Mouse (Mus musculus) hindbrain, embryonic 12.5 days (tissue): ENCODE measurements at regions not wholly inside any gene's neighbourhood (a gene's known extent, or its start where the extent isn't known, plus 50 kb on each side); places are given as distances from the start of the nearest gene placed in this dataset.

Experiments
- ATAC-seq: fragments of 200-750 bp; cut with Nextera tagmentation; 2 replicates; pipeline ENCODE4 v1.8.0; 2017; ENCODE audit warnings: moderate TSS enrichment; ENCODE audit not compliant: low FRiP score
- H3K27ac ChIP-seq: fragments of 300-500 bp; sonication (generic); 2 replicates; pipeline ENCODE4 v1.5.1; 2016; ENCODE audit warnings: mild to moderate bottlenecking
- H3K27me3 ChIP-seq: fragments of 300-500 bp; sonication (generic); 2 replicates; pipeline ENCODE4 v1.6.1; 2016; ENCODE audit warnings: mild to moderate bottlenecking
- H3K36me3 ChIP-seq: fragments of 300-500 bp; sonication (generic); 2 replicates; pipeline ENCODE4 v1.6.1; 2016; ENCODE audit warnings: mild to moderate bottlenecking
- H3K4me1 ChIP-seq: fragments of 300-500 bp; sonication (generic); 2 replicates; pipeline ENCODE4 v1.6.1; 2016
- H3K4me2 ChIP-seq: fragments of 300-500 bp; sonication (generic); replicated peaks from 2 replicates; pipeline ENCODE4 v1.6.1; 2016; ENCODE audit warnings: mild to moderate bottlenecking
- H3K4me3 ChIP-seq: fragments of 300-500 bp; sonication (generic); 2 replicates; pipeline ENCODE4 v1.5.1; 2016; ENCODE audit warnings: mild to moderate bottlenecking
- H3K9ac ChIP-seq: fragments of 300-500 bp; sonication (generic); 2 replicates; pipeline ENCODE4 v1.6.1; 2016; ENCODE audit warnings: mild to moderate bottlenecking, moderate library complexity
- H3K9me3 ChIP-seq: fragments of 300-500 bp; sonication (generic); replicated peaks from 2 replicates; pipeline ENCODE4 v1.6.1; 2016; ENCODE audit warnings: mild to moderate bottlenecking
- WGBS: fragments of 180-500 bp; shearing (Covaris S2); methylation state at CpG from one replicate; pipeline ENCODE4 v1.1.7; 2016; 5-methylcytosine and 5-hydroxymethylcytosine counted together

GRCm38 (mm10) chr11:34973012-34973411 lies 139.6 kb upstream of the Spdl1 start:
- ATAC-seq, result no peak
- H3K9ac ChIP-seq, result no peak overlapping the region
- WGBS, result 74% methylated on average over 5 of the region's 5 CpGs
- no peak overlapping the region for H3K27ac ChIP-seq
- H3K9me3 ChIP-seq, result no peaks in the 10 kb centered on the region
- H3K4me3 ChIP-seq, result no peak overlapping the region
- H3K4me2 ChIP-seq, result no peak overlapping the region
- H3K4me1 ChIP-seq, result no peaks in the 10 kb centered on the region
- no peaks in the 10 kb centered on the region for H3K27me3 ChIP-seq
- no peaks in the 10 kb centered on the region for H3K36me3 ChIP-seq

- H3K9me3 ChIP-seq, result no peaks in the 10 kb centered on the region
- H3K4me2 ChIP-seq, result no peak overlapping the region
- no peak overlapping the region for H3K9ac ChIP-seq
- no peak overlapping the region for H3K4me3 ChIP-seq
- H3K36me3 ChIP-seq, result no peaks in the 10 kb centered on the region
- 78% methylated on average over 7 of the region's 7 CpGs for WGBS
- ATAC-seq, result no peak
- no peaks in the 10 kb centered on the region for H3K4me1 ChIP-seq
- H3K27me3 ChIP-seq, result no peaks in the 10 kb centered on the region
- no peak overlapping the region for H3K27ac ChIP-seq
These were observed 125.8 kb upstream of the Spdl1 start for GRCm38 (mm10) chr11:34959291-34959690.

- Histone ChIP-seq H3K9ac (no peak overlapping the region), H3K9me3 (no peaks in the 10 kb centered on the region), H3K4me1 (peaks cover 3% of the 10 kb centered on the region; the same call in 1 of the 2 replicates), H3K27ac (peak overlapping the region; percentile 12; the same call in 1 of the 2 replicates), H3K4me2 (no peak overlapping the region), H3K27me3 (no peaks in the 10 kb centered on the region), H3K4me3 (no peak overlapping the region), H3K36me3 (no peaks in the 10 kb centered on the region)
- WGBS, result 57% methylated on average over 4 of the region's 4 CpGs
- peak; percentile 86 for ATAC-seq
These were observed 108.3 kb upstream of the Spdl1 start for GRCm38 (mm10) chr11:34941486-34942456.

GRCm38 (mm10) chr11:34940151-34940550 lies 106.7 kb upstream of the Spdl1 start:
- no peak overlapping the region for H3K4me2 ChIP-seq
- WGBS, result 76% methylated on average over 8 of the region's 8 CpGs
- ATAC-seq, result no peak
- H3K36me3 ChIP-seq, result no peaks in the 10 kb centered on the region
- H3K4me3 ChIP-seq, result no peak overlapping the region
- no peak overlapping the region for H3K27ac ChIP-seq
- no peaks in the 10 kb centered on the region for H3K27me3 ChIP-seq
- no peaks in the 10 kb centered on the region for H3K9me3 ChIP-seq
- no peak overlapping the region for H3K9ac ChIP-seq
- H3K4me1 ChIP-seq, result peaks cover 3% of the 10 kb centered on the region; the same call in 1 of the 2 replicates

- no peak for ATAC-seq
- H3K27me3 ChIP-seq, result no peaks in the 10 kb centered on the region
- H3K27ac ChIP-seq, result no peak overlapping the region
- no peak overlapping the region for H3K9ac ChIP-seq
- 80% methylated on average over 4 of the region's 4 CpGs for WGBS
- H3K4me2 ChIP-seq, result no peak overlapping the region
- peaks cover 3% of the 10 kb centered on the region; the same call in 1 of the 2 replicates for H3K4me1 ChIP-seq
- no peak overlapping the region for H3K4me3 ChIP-seq
- no peaks in the 10 kb centered on the region for H3K9me3 ChIP-seq
- no peaks in the 10 kb centered on the region for H3K36me3 ChIP-seq
These were observed 105.6 kb upstream of the Spdl1 start for GRCm38 (mm10) chr11:34939002-34939401.

- H3K27ac ChIP-seq, result no peak overlapping the region
- no peak overlapping the region for H3K4me3 ChIP-seq
- no peaks in the 10 kb centered on the region for H3K4me1 ChIP-seq
- H3K9ac ChIP-seq, result no peak overlapping the region
- no peaks in the 10 kb centered on the region for H3K9me3 ChIP-seq
- no peak for ATAC-seq
- no peaks in the 10 kb centered on the region for H3K27me3 ChIP-seq
- H3K4me2 ChIP-seq, result no peak overlapping the region
- H3K36me3 ChIP-seq, result no peaks in the 10 kb centered on the region
These were observed 98.8 kb upstream of the Spdl1 start for GRCm38 (mm10) chr11:34932191-34932590.

- Histone ChIP-seq H3K27ac (no peak overlapping the region), H3K9ac (no peak overlapping the region), H3K27me3 (no peaks in the 10 kb centered on the region), H3K4me2 (no peak overlapping the region), H3K4me1 (no peaks in the 10 kb centered on the region), H3K4me3 (no peak overlapping the region), H3K9me3 (no peaks in the 10 kb centered on the region), H3K36me3 (no peaks in the 10 kb centered on the region)
- ATAC-seq, result no peak
- 46% methylated on average over 1 of the region's 1 CpGs for WGBS
These were observed 83.7 kb upstream of the Spdl1 start for GRCm38 (mm10) chr11:34917175-34917574.

- no peak for ATAC-seq
- H3K27ac ChIP-seq, result no peak overlapping the region
- H3K9me3 ChIP-seq, result no peaks in the 10 kb centered on the region
- peaks cover 6% of the 10 kb centered on the region; the same call in 1 of the 2 replicates for H3K4me1 ChIP-seq
- no peak overlapping the region for H3K9ac ChIP-seq
- H3K4me2 ChIP-seq, result no peak overlapping the region
- H3K4me3 ChIP-seq, result no peak overlapping the region
- WGBS, result 50% methylated on average over 5 of the region's 5 CpGs
- no peaks in the 10 kb centered on the region for H3K27me3 ChIP-seq
- no peaks in the 10 kb centered on the region for H3K36me3 ChIP-seq
These were observed 76.4 kb upstream of the Spdl1 start for GRCm38 (mm10) chr11:34909841-34910240.

GRCm38 (mm10) chr11:34904271-34904670 lies 70.8 kb upstream of the Spdl1 start:
- H3K9ac ChIP-seq, result no peak overlapping the region
- no peaks in the 10 kb centered on the region for H3K27me3 ChIP-seq
- no peaks in the 10 kb centered on the region for H3K9me3 ChIP-seq
- no peak overlapping the region for H3K4me3 ChIP-seq
- no peak overlapping the region for H3K4me2 ChIP-seq
- ATAC-seq, result no peak
- no peaks in the 10 kb centered on the region for H3K36me3 ChIP-seq
- 48% methylated on average over 4 of the region's 4 CpGs for WGBS
- H3K4me1 ChIP-seq, result peaks cover 4% of the 10 kb centered on the region; the same call in 1 of the 2 replicates
- H3K27ac ChIP-seq, result no peak overlapping the region

GRCm38 (mm10) chr11:34899400-34899799 lies 66.0 kb upstream of the Spdl1 start:
- H3K9me3 ChIP-seq, result no peaks in the 10 kb centered on the region
- no peak for ATAC-seq
- no peak overlapping the region for H3K9ac ChIP-seq
- H3K36me3 ChIP-seq, result no peaks in the 10 kb centered on the region
- H3K4me3 ChIP-seq, result no peak overlapping the region
- no peaks in the 10 kb centered on the region for H3K4me1 ChIP-seq
- no peaks in the 10 kb centered on the region for H3K27me3 ChIP-seq
- H3K4me2 ChIP-seq, result no peak overlapping the region
- H3K27ac ChIP-seq, result no peak overlapping the region
- 65% methylated on average over 3 of the region's 3 CpGs for WGBS

GRCm38 (mm10) chr11:34895624-34896023 lies 62.2 kb upstream of the Spdl1 start:
- Histone ChIP-seq H3K36me3 (no peaks in the 10 kb centered on the region), H3K9ac (no peak overlapping the region), H3K4me2 (no peak overlapping the region), H3K27me3 (no peaks in the 10 kb centered on the region), H3K27ac (no peak overlapping the region), H3K4me1 (no peaks in the 10 kb centered on the region), H3K4me3 (no peak overlapping the region), H3K9me3 (no peaks in the 10 kb centered on the region)
- WGBS, result 72% methylated on average over 7 of the region's 7 CpGs
- no peak for ATAC-seq

GRCm38 (mm10) chr11:34888374-34889136 lies 55.1 kb upstream of the Spdl1 start:
- Histone ChIP-seq H3K4me3 (no peak overlapping the region), H3K9me3 (no peaks in the 10 kb centered on the region), H3K27me3 (no peaks in the 10 kb centered on the region), H3K4me1 (no peaks in the 10 kb centered on the region), H3K9ac (no peak overlapping the region), H3K36me3 (no peaks in the 10 kb centered on the region), H3K4me2 (no peak overlapping the region), H3K27ac (no peak overlapping the region)
- 84% methylated on average over 7 of the region's 7 CpGs for WGBS
- ATAC-seq, result no peak
